Mouse (Mus musculus): ENCODE measurements around the gene Fam20b.

DNA sequence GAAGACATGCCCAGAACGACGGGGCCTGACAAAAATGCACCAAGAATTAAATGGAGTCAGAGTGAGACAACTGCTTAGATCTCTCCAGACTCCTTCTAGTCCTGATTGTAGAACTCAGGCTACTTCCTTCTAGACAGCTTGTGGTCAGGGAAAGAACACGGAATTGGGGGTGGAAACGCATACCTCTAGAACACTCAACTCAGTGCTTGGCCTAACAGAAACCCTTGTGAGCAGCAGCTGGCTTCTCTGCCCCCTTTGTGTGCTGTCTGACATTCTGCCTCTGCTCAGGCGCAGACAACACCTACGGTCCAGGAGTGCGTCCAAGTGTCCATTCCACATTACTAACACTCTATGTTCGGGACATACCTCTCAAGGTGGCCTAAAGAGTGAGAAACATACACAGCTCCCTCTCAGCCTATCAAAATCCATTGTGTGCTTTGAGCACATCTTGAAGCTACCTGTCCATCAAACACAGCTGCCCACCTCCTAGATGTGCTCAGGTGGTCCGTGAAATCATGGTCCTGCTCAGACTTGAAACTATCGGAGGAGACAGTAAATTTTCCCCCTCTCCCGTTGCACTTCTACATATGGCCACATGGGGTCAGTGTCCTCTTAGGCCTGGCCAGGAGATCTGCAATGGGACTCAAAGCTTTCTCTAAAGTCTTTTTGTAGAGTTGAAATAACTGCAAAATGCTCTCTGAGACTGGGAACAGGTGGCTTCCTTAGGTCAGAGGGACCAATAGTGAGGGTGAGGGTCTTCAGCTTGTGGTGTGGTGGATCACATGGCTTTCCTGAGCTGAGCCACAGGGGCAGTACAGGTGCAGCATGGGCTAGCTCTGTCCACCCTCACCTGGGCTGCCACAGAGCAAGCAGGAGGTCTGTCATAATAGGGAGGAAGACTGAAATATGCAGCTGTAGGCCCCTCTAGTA is 22.9 kb upstream of the Fam20b start:
- peak; percentile 98 for TF ChIP-seq CTCF (IDR thresholded peaks at IDR 0.05; ENCODE audit: low read depth)
- no peak for TF ChIP-seq EP300 (IDR thresholded peaks at IDR 0.05; ENCODE audit: low read depth)

Measured in liver, embryonic 14.5 days (tissue).